Mouse (Mus musculus) midbrain, embryonic 14.5 days (tissue): ENCODE results near the gene Gpr62. TPM values are rescaled to one million over a fixed set of nuclear protein-coding genes. Genes with fewer than 3 reads are reported as not detected.

Experiments used
- ATAC-seq: fragments of 200-750 bp; cut with Nextera tagmentation; 2 replicates; pipeline ENCODE4 v1.8.0; 2017; ENCODE audit warnings: moderate number of reproducible peaks, moderate library complexity; ENCODE audit not compliant: low FRiP score, low TSS enrichment
- DNase-seq: peaks from one replicate; pipeline ENCODE4 v3.0.0-alpha.2; 2015
- H3K27ac ChIP-seq: fragments of 300-500 bp; sonication (generic); replicated peaks from 2 replicates; pipeline ENCODE4 v1.5.1; 2014; ENCODE audit warnings: mild to moderate bottlenecking, low read depth, low read length, moderate library complexity
- H3K27me3 ChIP-seq: fragments of 300-500 bp; sonication (generic); 2 replicates; pipeline ENCODE4 v1.6.1; 2014; ENCODE audit warnings: low read length, control low read depth, mixed read lengths; ENCODE audit not compliant: control insufficient read depth, insufficient read depth
- H3K36me3 ChIP-seq: fragments of 300-500 bp; sonication (generic); 2 replicates; pipeline ENCODE4 v1.6.1; 2014; ENCODE audit warnings: low read length, control low read depth; ENCODE audit not compliant: control insufficient read depth, insufficient read depth
- H3K4me1 ChIP-seq: fragments of 300-500 bp; sonication (generic); 2 replicates; pipeline ENCODE4 v1.6.1; 2014; ENCODE audit warnings: mild to moderate bottlenecking, antibody characterized with exemption, low read length, control low read depth; ENCODE audit not compliant: control insufficient read depth, insufficient read depth
- H3K4me2 ChIP-seq: fragments of 300-500 bp; sonication (generic); 2 replicates; pipeline ENCODE4 v1.6.1; 2014; ENCODE audit warnings: mild to moderate bottlenecking, low read length, moderate library complexity
- H3K4me3 ChIP-seq: fragments of 300-500 bp; sonication (generic); replicated peaks from 2 replicates; pipeline ENCODE4 v1.5.1; 2014; ENCODE audit warnings: low read depth, low read length
- H3K9ac ChIP-seq: fragments of 300-500 bp; sonication (generic); replicated peaks from 2 replicates; pipeline ENCODE4 v1.6.1; 2014; ENCODE audit warnings: mild to moderate bottlenecking, low read length, moderate library complexity
- H3K9me3 ChIP-seq: fragments of 300-500 bp; sonication (generic); 2 replicates; pipeline ENCODE4 v1.6.1; 2016; ENCODE audit warnings: low read length, control low read depth, mixed read lengths; ENCODE audit not compliant: control insufficient read depth
- WGBS: fragments of 180-500 bp; shearing (Covaris S2); extraction: QIAGEN DNeasy Blood & Tissue Kit; methylation state at CpG from one replicate; pipeline ENCODE4 v1.1.7; 2014; 5-methylcytosine and 5-hydroxymethylcytosine counted together
- polyA plus RNA-seq: library from polyadenylated mRNA; unstranded; fragments of >200 nt; fragmentation: Nextera tagmentation; extraction: Ambion mirVana; gene quantifications from 2 replicates; pipeline ENCODE4 v1.2.1, GENCODE M21; 2014

The Gpr62 gene
- polyA plus RNA-seq, 1 experiment from 2014 or later = 0.93 TPM

- H3K9me3 ChIP-seq = no peaks in the 10 kb centered on the region
- no peak overlapping the region for H3K9ac ChIP-seq
- 90% methylated on average over 12 of the region's 12 CpGs for whole genome bisulfite sequencing
- H3K4me3 ChIP-seq = no peak overlapping the region
- peaks cover 53% of the 10 kb centered on the region for H3K36me3 ChIP-seq
- no peak for ATAC-seq
- H3K27ac ChIP-seq = no peak overlapping the region
- no peak overlapping the region for H3K4me2 ChIP-seq
- H3K27me3 ChIP-seq = no peaks in the 10 kb centered on the region
- peaks cover 36% of the 10 kb centered on the region for H3K4me1 ChIP-seq
- DNase-seq = no peak
Measured at GRCm38 (mm10) chr9:106462430-106462800, 3.3 kb downstream of the Gpr62 start.

GRCm38 (mm10) chr9:106461641-106462429 is 3.9 kb downstream of the Gpr62 start:
- Histone ChIP-seq H3K4me3 (no peak overlapping the region), H3K4me2 (no peak overlapping the region), H3K27me3 (no peaks in the 10 kb centered on the region), H3K9me3 (no peaks in the 10 kb centered on the region), H3K27ac (no peak overlapping the region), H3K4me1 (peaks cover 42% of the 10 kb centered on the region), H3K36me3 (peaks cover 53% of the 10 kb centered on the region), H3K9ac (no peak overlapping the region)
- WGBS = 83% methylated on average over 16 of the region's 16 CpGs
- ATAC-seq (no peak), DNase-seq (no peak)

GRCm38 (mm10) chr9:106461026-106461415 is 4.7 kb downstream of the Gpr62 start:
- no peak overlapping the region for H3K27ac ChIP-seq
- no peaks in the 10 kb centered on the region for H3K27me3 ChIP-seq
- 96% methylated on average over 9 of the region's 9 CpGs for WGBS
- H3K9ac ChIP-seq = no peak overlapping the region
- no peak overlapping the region for H3K4me3 ChIP-seq
- no peak for DNase-seq
- peaks cover 49% of the 10 kb centered on the region for H3K4me1 ChIP-seq
- ATAC-seq = no peak
- H3K9me3 ChIP-seq = no peaks in the 10 kb centered on the region
- H3K36me3 ChIP-seq = peaks cover 53% of the 10 kb centered on the region
- H3K4me2 ChIP-seq = no peak overlapping the region

GRCm38 (mm10) chr9:106460401-106461025 is 5.2 kb downstream of the Gpr62 start:
- H3K9ac ChIP-seq = no peak overlapping the region
- H3K4me1 ChIP-seq = peaks cover 49% of the 10 kb centered on the region

GRCm38 (mm10) chr9:106459946-106460345 is 5.8 kb downstream of the Gpr62 start:
- H3K4me3 ChIP-seq = no peak overlapping the region
- no peaks in the 10 kb centered on the region for H3K27me3 ChIP-seq
- ATAC-seq = no peak
- no peaks in the 10 kb centered on the region for H3K9me3 ChIP-seq
- peaks cover 53% of the 10 kb centered on the region for H3K36me3 ChIP-seq
- H3K9ac ChIP-seq = peak overlapping the region; percentile 21; the same call in 1 of the 2 replicates
- H3K4me2 ChIP-seq = no peak overlapping the region
- no peak for DNase-seq
- no peak overlapping the region for H3K27ac ChIP-seq
- 83% methylated on average over 15 of the region's 15 CpGs for WGBS
- peaks cover 49% of the 10 kb centered on the region for H3K4me1 ChIP-seq

More at GRCm38 (mm10) chr9:106460401-106461025, 5.2 kb downstream of the Gpr62 start:
- ATAC-seq (no peak), DNase-seq (no peak)
- Histone ChIP-seq H3K27ac (no peak overlapping the region), H3K36me3 (peaks cover 53% of the 10 kb centered on the region), H3K9me3 (no peaks in the 10 kb centered on the region), H3K4me3 (no peak overlapping the region), H3K4me2 (no peak overlapping the region), H3K27me3 (no peaks in the 10 kb centered on the region)
- WGBS = 77% methylated on average over 18 of the region's 18 CpGs

- Histone ChIP-seq H3K4me3 (no peak overlapping the region), H3K27me3 (no peaks in the 10 kb centered on the region), H3K4me2 (peak overlapping the region; percentile 100), H3K9ac (peak overlapping the region; percentile 95; the same call in 1 of the 2 replicates), H3K36me3 (peaks cover 36% of the 10 kb centered on the region), H3K27ac (peak overlapping the region; percentile 96), H3K4me1 (peaks cover 42% of the 10 kb centered on the region), H3K9me3 (no peaks in the 10 kb centered on the region)
- DNase-seq = no peak
- 47% methylated on average over 5 of the region's 5 CpGs for WGBS
- no peak for ATAC-seq
Measured at GRCm38 (mm10) chr9:106457920-106458319, 7.8 kb downstream of the Gpr62 start.

- H3K36me3 ChIP-seq = peaks cover 30% of the 10 kb centered on the region
- ATAC-seq (no peak), DNase-seq (no peak)
- H3K27ac ChIP-seq = peak overlapping the region; percentile 96
- 30% methylated on average over 9 of the region's 9 CpGs for WGBS
- H3K4me1 ChIP-seq = peaks cover 48% of the 10 kb centered on the region
- peak overlapping the region; percentile 100 for H3K4me2 ChIP-seq
- peak overlapping the region; percentile 95 for H3K9ac ChIP-seq
- peak overlapping the region; percentile 80 for H3K4me3 ChIP-seq
- no peaks in the 10 kb centered on the region for H3K9me3 ChIP-seq
- no peaks in the 10 kb centered on the region for H3K27me3 ChIP-seq
Measured at GRCm38 (mm10) chr9:106457163-106457559, 8.6 kb downstream of the Gpr62 start.

- H3K4me3 ChIP-seq = peak overlapping the region; percentile 80
- ATAC-seq = no peak
- peak; percentile 70 for DNase-seq
- H3K4me1 ChIP-seq = peaks cover 48% of the 10 kb centered on the region
- H3K9ac ChIP-seq = peak overlapping the region; percentile 95
- H3K27ac ChIP-seq = peak overlapping the region; percentile 96
- no peaks in the 10 kb centered on the region for H3K27me3 ChIP-seq
- peaks cover 23% of the 10 kb centered on the region for H3K36me3 ChIP-seq
- WGBS = 19% methylated on average over 15 of the region's 15 CpGs
- no peaks in the 10 kb centered on the region for H3K9me3 ChIP-seq
- H3K4me2 ChIP-seq = peak overlapping the region; percentile 100
Measured at GRCm38 (mm10) chr9:106456325-106457162, 9.2 kb downstream of the Gpr62 start.
